9 mouse cellular contexts compared by ENCODE assay signal in genomic region chr11:35011521-35012476, GRCm38 (mm10).
DNase-seq lines count a peak whose midpoint lies in the region; ATAC-seq lines count a peak whose summit lies in the region.
"Had no signal": no experiment of that assay in that cellular context is flagged by ENCODE, and none has a peak within 500 bp of the region (broad histone marks: within the 10 kb centered on the region; RNA-seq: fewer than 3 reads in every experiment).

No protein-coding gene starts in this region.

- peak; percentile 22 for DNase-seq in Muller cell, postnatal 12 days (ENCODE audit: inconsistent ontology term)
- peak; percentile 40 for DNase-seq in embryo, embryonic 11 days
- DNase-seq in midbrain, embryonic 11.5 days (ENCODE audit: low spot score, missing footprints) = no peak
- DNase-seq in urinary bladder, adult 18-20 months (ENCODE audit: low spot score in 2 of 2) = no peak
- no peak for DNase-seq in urinary bladder, postnatal 36 days (ENCODE audit: low spot score in 2 of 2)
- DNase-seq in cerebellum, postnatal 36 days = no peak
- no peak for DNase-seq in urinary bladder, postnatal 25 days (ENCODE audit: low spot score)

- H3K4me3 ChIP-seq in hindbrain, embryonic 12.5 days = no peak overlapping the region
- H3K4me3 ChIP-seq in midbrain, embryonic 11.5 days (ENCODE audit: low read depth, low read length) = no peak overlapping the region
- H3K4me3 ChIP-seq: erythroblast, embryonic 14.5 days had no signal

- peak overlapping the region; percentile 12; the same call in 1 of the 2 replicates for H3K27ac ChIP-seq in hindbrain, embryonic 12.5 days
- no peak overlapping the region for H3K27ac ChIP-seq in midbrain, embryonic 11.5 days (ENCODE audit: low read depth, low read length)

- no peaks in the 10 kb centered on the region for H3K27me3 ChIP-seq in hindbrain, embryonic 12.5 days
- no peaks in the 10 kb centered on the region for H3K27me3 ChIP-seq in midbrain, embryonic 11.5 days (ENCODE audit: control insufficient read depth, insufficient read depth, low read length)

- WGBS in hindbrain, embryonic 12.5 days = 64% methylated on average over 24 of the region's 24 CpGs
- WGBS in midbrain, embryonic 11.5 days = 66% methylated on average over 24 of the region's 24 CpGs

- no peak for ATAC-seq in hindbrain, embryonic 12.5 days (ENCODE audit: low FRiP score)
- ATAC-seq in midbrain, embryonic 11.5 days (ENCODE audit: low FRiP score) = 0 out of 2 replicates have a peak, but pooled peaks have one; percentile 19

- no peaks in the 10 kb centered on the region for H3K9me3 ChIP-seq in hindbrain, embryonic 12.5 days (replicated peaks)
- H3K9me3 ChIP-seq in midbrain, embryonic 11.5 days (ENCODE audit: control insufficient read depth, low read length) = no peaks in the 10 kb centered on the region

- H3K4me2 ChIP-seq in hindbrain, embryonic 12.5 days (replicated peaks) = no peak overlapping the region
- no peak overlapping the region for H3K4me2 ChIP-seq in midbrain, embryonic 11.5 days

- no peak overlapping the region for H3K9ac ChIP-seq in hindbrain, embryonic 12.5 days
- H3K9ac ChIP-seq in midbrain, embryonic 11.5 days (ENCODE audit: low read length) = no peak overlapping the region

- H3K36me3 ChIP-seq in hindbrain, embryonic 12.5 days = no peaks in the 10 kb centered on the region
- H3K36me3 ChIP-seq in midbrain, embryonic 11.5 days (ENCODE audit: control insufficient read depth, insufficient read depth, low read length) = no peaks in the 10 kb centered on the region

- H3K4me1 ChIP-seq in hindbrain, embryonic 12.5 days = peaks cover 12% of the 10 kb centered on the region
- H3K4me1 ChIP-seq in midbrain, embryonic 11.5 days (ENCODE audit: control insufficient read depth, insufficient read depth, low read length) = no peaks in the 10 kb centered on the region; the same call in 1 of the 2 replicates

Comparison
In these comparisons a context has a peak if more than half of its experiments do, and no peak if none do; other contexts are left out.
1. DNase-seq: peak in Muller cell, postnatal 12 days (single experiment) and embryo, embryonic 11 days (single experiment); none in midbrain, embryonic 11.5 days (single experiment), urinary bladder, adult 18-20 months (0 of 2), urinary bladder, postnatal 36 days (0 of 2), cerebellum, postnatal 36 days (0 of 2) and urinary bladder, postnatal 25 days (single experiment).